Mouse (Mus musculus) adrenal gland, adult 2 months (tissue): ENCODE results near the gene Atp5g2. TPM values are rescaled to one million over a fixed set of nuclear protein-coding genes. Genes with fewer than 3 reads are reported as not detected.

Experiments
- DNase-seq: peaks from one replicate; pipeline ENCODE4 v3.0.0; 2021
- long read RNA-seq: library from polyadenylated mRNA; stranded (forward); transcript quantifications from one replicate; pipeline ENCODE4 v2.0.0, GENCODE M21; 2021
- polyA plus RNA-seq: library from polyadenylated mRNA; depleted of rRNA; stranded (reverse); fragments of >200 nt; gene quantifications from 2 replicates; pipeline ENCODE4 v1.2.3, GENCODE M21; 2012; rRNA removed
- total RNA-seq, 2 experiments: library from RNA; stranded (reverse); gene quantifications; 2 replicates each; pipeline ENCODE4 v1.2.3; 2021

The Atp5g2 gene
- total RNA-seq (10 to 100 TPM; 19.5 to 24.2 TPM), polyA plus RNA-seq (415 and 492 TPM in 2 replicates)
- long read RNA-seq, transcript Atp5g2-202 (5 exons, 731 nt): major isoform, 68 of 117 reads
- long read RNA-seq, partial matches to known transcripts: 1 of 117 reads
- long read RNA-seq, other reads (novel, unspliced or antisense): 48 of 117 reads

- peak; percentile 74 for DNase-seq
Measured at GRCm38 (mm10) chr15:102672215-102673071, at the start of gene Atp5g2. Gene Atp5g2 (minus strand): TSS chr15:102672352.

GRCm38 (mm10) chr15:102721016-102721898, 49.1 kb upstream of the Atp5g2 start:
- no peak for DNase-seq

- DNase-seq: peak; percentile 56
Measured at GRCm38 (mm10) chr15:102716132-102716531, 44.0 kb upstream of the Atp5g2 start.

- no peak for DNase-seq
Measured at GRCm38 (mm10) chr15:102707736-102708269, 35.7 kb upstream of the Atp5g2 start.

- DNase-seq: no peak
Measured at GRCm38 (mm10) chr15:102705923-102706503, 33.9 kb upstream of the Atp5g2 start.

- DNase-seq: no peak
Measured at GRCm38 (mm10) chr15:102705226-102705894, 33.2 kb upstream of the Atp5g2 start.

GRCm38 (mm10) chr15:102704806-102705205, 32.7 kb upstream of the Atp5g2 start:
- no peak for DNase-seq

- no peak for DNase-seq
Measured at GRCm38 (mm10) chr15:102702972-102703371, 30.8 kb upstream of the Atp5g2 start.

- peak; percentile 83 for DNase-seq
Measured at GRCm38 (mm10) chr15:102698193-102698592, 26.0 kb upstream of the Atp5g2 start.

GRCm38 (mm10) chr15:102696899-102697298, 24.7 kb upstream of the Atp5g2 start:
- no peak for DNase-seq

GRCm38 (mm10) chr15:102693600-102693999, 21.4 kb upstream of the Atp5g2 start:
- peak; percentile 81 for DNase-seq

- peak; percentile 70 for DNase-seq
Measured at GRCm38 (mm10) chr15:102692991-102693411, 20.8 kb upstream of the Atp5g2 start.

- DNase-seq: peak; percentile 32
Measured at GRCm38 (mm10) chr15:102692321-102692804, 20.2 kb upstream of the Atp5g2 start.

GRCm38 (mm10) chr15:102685791-102686190, 13.6 kb upstream of the Atp5g2 start:
- DNase-seq: no peak

GRCm38 (mm10) chr15:102683670-102684069, 11.5 kb upstream of the Atp5g2 start:
- DNase-seq: peak; percentile 38

GRCm38 (mm10) chr15:102676345-102676744, 4.2 kb upstream of the Atp5g2 start:
- DNase-seq: no peak

GRCm38 (mm10) chr15:102673548-102673947, 1.4 kb upstream of the Atp5g2 start:
- DNase-seq: peak; percentile 61

GRCm38 (mm10) chr15:102671721-102672214, 384 bp downstream of the Atp5g2 start:
- peak; percentile 93 for DNase-seq

GRCm38 (mm10) chr15:102670767-102671575, 1.2 kb downstream of the Atp5g2 start:
- DNase-seq: peak; percentile 99

- DNase-seq: no peak
Measured at GRCm38 (mm10) chr15:102670281-102670680, 1.9 kb downstream of the Atp5g2 start.
